Comparison of ENCODE assay signal across 8 mouse cellular contexts in genomic region chr4:66768762-66769161, GRCm38 (mm10). TPM values are rescaled to one million over a fixed set of nuclear protein-coding genes. Genes with fewer than 3 reads are reported as not detected.
DNase-seq lines count a peak whose midpoint lies in the region; ATAC-seq and TF ChIP-seq lines count a peak whose summit lies in the region.

No protein-coding gene starts in this region.

- H3K27me3 ChIP-seq in kidney, adult 2 months (replicated peaks; ENCODE audit: control insufficient read depth, insufficient read depth, low read length), result no peaks in the 10 kb centered on the region
- H3K27me3 ChIP-seq in kidney, embryonic 16.5 days (ENCODE audit: insufficient read depth, low read length), result no peaks in the 10 kb centered on the region
- no peaks in the 10 kb centered on the region for H3K27me3 ChIP-seq in forebrain, embryonic 15.5 days
- no peaks in the 10 kb centered on the region for H3K27me3 ChIP-seq in neural tube, embryonic 12.5 days (replicated peaks)

- ATAC-seq in kidney, embryonic 16.5 days (ENCODE audit: low FRiP score, low TSS enrichment), result no peak
- peak; percentile 78 for ATAC-seq in cerebellum, adult (ENCODE audit: insufficient number of reproducible peaks, low FRiP score, low TSS enrichment)
- ATAC-seq in forebrain, embryonic 15.5 days (replicated peaks), result peak; percentile 73
- peak; percentile 63 for ATAC-seq in neural tube, embryonic 12.5 days (ENCODE audit: low FRiP score, low read depth)

- 24% methylated on average over 4 of the region's 4 CpGs for WGBS in kidney, adult 2 months
- WGBS in kidney, embryonic 16.5 days, result 32% methylated on average over 4 of the region's 4 CpGs
- 32% methylated on average over 4 of the region's 4 CpGs for WGBS in forebrain, embryonic 15.5 days
- 44% methylated on average over 4 of the region's 4 CpGs for WGBS in neural tube, embryonic 12.5 days

- H3K4me2 ChIP-seq in kidney, embryonic 16.5 days (replicated peaks; ENCODE audit: low read depth, low read length), result no peak overlapping the region
- no peak overlapping the region for H3K4me2 ChIP-seq in forebrain, embryonic 15.5 days (replicated peaks)
- no peak overlapping the region for H3K4me2 ChIP-seq in neural tube, embryonic 12.5 days (replicated peaks)

- no peaks in the 10 kb centered on the region for H3K36me3 ChIP-seq in kidney, adult 2 months (ENCODE audit: control insufficient read depth, insufficient read depth, low read length)
- H3K36me3 ChIP-seq in kidney, embryonic 16.5 days (ENCODE audit: insufficient read depth, low read length), result no peaks in the 10 kb centered on the region
- no peaks in the 10 kb centered on the region for H3K36me3 ChIP-seq in forebrain, embryonic 15.5 days
- no peaks in the 10 kb centered on the region for H3K36me3 ChIP-seq in neural tube, embryonic 12.5 days

- H3K9ac ChIP-seq in kidney, embryonic 16.5 days (replicated peaks; ENCODE audit: low read length), result no peak overlapping the region
- H3K9ac ChIP-seq in forebrain, embryonic 15.5 days (replicated peaks), result no peak overlapping the region
- no peak overlapping the region for H3K9ac ChIP-seq in neural tube, embryonic 12.5 days

- H3K27ac ChIP-seq in kidney, adult 2 months (ENCODE audit: insufficient read depth, low read depth, low read length), result no peak overlapping the region
- H3K27ac ChIP-seq in kidney, embryonic 16.5 days (ENCODE audit: low read length), result no peak overlapping the region
- no peak overlapping the region for H3K27ac ChIP-seq in forebrain, embryonic 15.5 days (replicated peaks)
- H3K27ac ChIP-seq in neural tube, embryonic 12.5 days, result no peak overlapping the region

- peak; percentile 18 for DNase-seq in kidney, adult 2 months
- peak; percentile 30 for DNase-seq in kidney, adult 9 months
- DNase-seq in left cerebral cortex, postnatal 4 days, result peak; percentile 65
- DNase-seq in thymus, postnatal 36 days, result no peak

- H3K9me3 ChIP-seq in kidney, embryonic 16.5 days (ENCODE audit: low read length), result no peaks in the 10 kb centered on the region
- H3K9me3 ChIP-seq in forebrain, embryonic 15.5 days, result no peaks in the 10 kb centered on the region
- H3K9me3 ChIP-seq in neural tube, embryonic 12.5 days, result no peaks in the 10 kb centered on the region

- no peak for TF ChIP-seq POLR2A in kidney, adult 2 months (IDR thresholded peaks at IDR 0.05; ENCODE audit: low read depth, low read length)

- intact Hi-C loops in left cerebral cortex, postnatal 4 days (cut with DNase I), result no loop called here

- H3K4me3 ChIP-seq in kidney, adult 2 months (ENCODE audit: insufficient read depth, low read depth, low read length), result no peak overlapping the region
- no peak overlapping the region for H3K4me3 ChIP-seq in kidney, embryonic 16.5 days (ENCODE audit: low read length)
- no peak overlapping the region for H3K4me3 ChIP-seq in forebrain, embryonic 15.5 days
- H3K4me3 ChIP-seq in neural tube, embryonic 12.5 days, result no peak overlapping the region

- no peaks in the 10 kb centered on the region for H3K4me1 ChIP-seq in kidney, adult 2 months (ENCODE audit: control insufficient read depth, insufficient read depth, low read length)
- H3K4me1 ChIP-seq in kidney, embryonic 16.5 days (ENCODE audit: insufficient read depth, low read length), result no peaks in the 10 kb centered on the region
- H3K4me1 ChIP-seq in forebrain, embryonic 15.5 days, result no peaks in the 10 kb centered on the region
- no peaks in the 10 kb centered on the region for H3K4me1 ChIP-seq in neural tube, embryonic 12.5 days

- TF ChIP-seq CTCF in kidney, adult 2 months (conservative IDR thresholded peaks at IDR 0.05; ENCODE audit: insufficient read depth, insufficient read length, low read depth, low read length), result peak; percentile 66

RNA-seq across cellular contexts. Expression of gene Tlr4, which starts 58.6 kb away (rescaled TPM):
- 1.0 and 1.9 TPM in 2 replicates for polyA plus RNA-seq in kidney, adult 2 months (2012; rRNA removed)
- 1.6 and 2.0 TPM in 2 replicates for polyA plus RNA-seq in kidney, embryonic 16.5 days (2015; fragmentation: Nextera tagmentation; extraction: Ambion mirVana)
- 0.41 and 0.79 TPM in 2 replicates for polyA plus RNA-seq in forebrain, embryonic 15.5 days (2015; fragmentation: Nextera tagmentation; extraction: Ambion mirVana)
- 1 to 10 TPM; 1.1 to 1.8 TPM for total RNA-seq in left cerebral cortex, postnatal 4 days (2021)
- polyA plus RNA-seq in neural tube, embryonic 12.5 days (2016; fragmentation: Nextera tagmentation; extraction: Ambion mirVana), result 0.68 and 1.1 TPM in 2 replicates

Comparison
In these comparisons a context has a peak if more than half of its experiments do, and no peak if none do; other contexts are left out.
1. DNase-seq: peak in kidney, adult 2 months (single experiment), kidney, adult 9 months (single experiment) and left cerebral cortex, postnatal 4 days (single experiment); none in thymus, postnatal 36 days (0 of 2).